Mouse (Mus musculus): ENCODE measurements at regions not wholly inside any gene's neighbourhood (a gene's known extent, or its start where the extent isn't known, plus 50 kb on each side); places are given as distances from the start of the nearest gene placed in this dataset.

DNA sequence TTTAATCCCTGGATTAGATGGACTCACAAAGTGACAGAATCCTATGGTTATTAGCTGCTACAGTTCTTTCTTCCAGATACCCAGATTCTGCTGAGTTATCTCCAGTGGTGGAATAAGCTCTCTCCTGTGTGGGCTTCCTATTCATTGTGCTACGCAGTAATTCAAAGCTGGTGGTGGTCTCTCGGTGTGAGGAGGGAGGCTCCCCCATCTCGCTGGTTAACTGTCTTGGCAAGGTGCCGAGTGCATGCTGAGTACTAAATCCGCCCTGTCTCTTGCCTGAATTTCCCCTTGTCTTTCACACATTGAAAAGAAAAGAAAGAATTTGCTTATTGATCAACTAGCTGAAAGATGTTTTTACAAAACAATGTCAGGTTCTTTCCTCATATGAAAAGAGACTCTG lies 82.6 kb upstream of the Jun start:
- no peak for TF ChIP-seq POLR2A (IDR thresholded peaks at IDR 0.05; ENCODE audit: control insufficient read depth, extremely low read depth, insufficient read depth, low read length, poor library complexity)
- no peak for TF ChIP-seq CTCF (IDR thresholded peaks at IDR 0.05; ENCODE audit: borderline replicate concordance, control insufficient read depth, extremely low read depth, insufficient read depth, low read length, poor library complexity)
